In the genomic region with DNA sequence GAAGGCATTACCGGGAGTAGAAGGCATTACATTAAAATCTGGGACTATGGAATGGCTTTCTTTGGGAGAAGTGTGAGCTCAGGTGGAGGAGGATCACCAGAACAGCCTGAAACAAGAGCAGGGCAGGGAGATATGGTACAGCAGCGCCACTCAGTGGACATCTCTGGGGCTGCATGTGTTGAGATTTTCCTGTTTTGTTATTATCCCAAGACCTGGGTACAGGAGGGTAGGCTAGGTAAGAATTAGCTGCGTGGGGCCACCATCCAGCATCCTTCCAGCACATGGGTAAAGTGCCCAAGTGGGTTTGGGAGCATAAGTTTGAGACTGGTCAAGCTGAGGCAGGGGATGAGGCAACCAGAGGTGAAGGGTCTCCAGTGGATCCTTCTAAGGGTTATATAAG, we compare ENCODE assay signal across 8 mouse cellular contexts. TPM values are rescaled to one million over a fixed set of nuclear protein-coding genes. Genes with fewer than 3 reads are reported as not detected.
A peak's percentile ranks its signal among the peaks of the same experiment; 100 is the strongest.
DNase-seq lines count a peak whose midpoint lies in the region; ATAC-seq and TF ChIP-seq lines count a peak whose summit lies in the region.
"Had no signal": no experiment of that assay in that cellular context is flagged by ENCODE, and none has a peak within 500 bp of the region (broad histone marks: within the 10 kb centered on the region; RNA-seq: fewer than 3 reads in every experiment).

No protein-coding gene starts in this region.

- ATAC-seq in Patski = no peak
- ATAC-seq in forebrain, embryonic 13.5 days = peak; percentile 72
- ATAC-seq in hindbrain, embryonic 16.5 days = peak; percentile 84
- peak; percentile 72 for ATAC-seq in midbrain, embryonic 11.5 days (ENCODE audit: low FRiP score)

- POLR2A ChIA-PET in Patski (lab: Charles Lee) = no interaction called here

- peak; percentile 78 for TF ChIP-seq CTCF in Patski (IDR thresholded peaks at IDR 0.05)

- no peak overlapping the region for H3K27ac ChIP-seq in forebrain, embryonic 13.5 days
- no peak overlapping the region for H3K27ac ChIP-seq in hindbrain, embryonic 16.5 days (ENCODE audit: low read depth, low read length)
- no peak overlapping the region for H3K27ac ChIP-seq in midbrain, embryonic 11.5 days (ENCODE audit: low read depth, low read length)
- H3K27ac ChIP-seq: liver, embryonic 13.5 days had no signal

- H3K36me3 ChIP-seq in forebrain, embryonic 13.5 days (ENCODE audit: poor library complexity, severe bottlenecking) = no peaks in the 10 kb centered on the region
- no peaks in the 10 kb centered on the region for H3K36me3 ChIP-seq in hindbrain, embryonic 16.5 days (ENCODE audit: control insufficient read depth, insufficient read depth, low read length)
- no peaks in the 10 kb centered on the region for H3K36me3 ChIP-seq in midbrain, embryonic 11.5 days (ENCODE audit: control insufficient read depth, insufficient read depth, low read length)
- H3K36me3 ChIP-seq: liver, embryonic 13.5 days had no signal

- H3K27me3 ChIP-seq in Patski = no peaks in the 10 kb centered on the region
- no peaks in the 10 kb centered on the region for H3K27me3 ChIP-seq in forebrain, embryonic 13.5 days
- no peaks in the 10 kb centered on the region for H3K27me3 ChIP-seq in hindbrain, embryonic 16.5 days (replicated peaks; ENCODE audit: control insufficient read depth, insufficient read depth, low read length)
- no peaks in the 10 kb centered on the region for H3K27me3 ChIP-seq in midbrain, embryonic 11.5 days (ENCODE audit: control insufficient read depth, insufficient read depth, low read length)
- H3K27me3 ChIP-seq: liver, embryonic 13.5 days had no signal

- no peak overlapping the region for H3K4me3 ChIP-seq in forebrain, embryonic 13.5 days
- H3K4me3 ChIP-seq in hindbrain, embryonic 16.5 days (ENCODE audit: low read length) = no peak overlapping the region
- H3K4me3 ChIP-seq in midbrain, embryonic 11.5 days (ENCODE audit: low read depth, low read length) = no peak overlapping the region
- H3K4me3 ChIP-seq: liver, embryonic 13.5 days had no signal

- WGBS in forebrain, embryonic 13.5 days = 7% methylated on average over 3 of the region's 3 CpGs
- WGBS in hindbrain, embryonic 16.5 days = 6% methylated on average over 3 of the region's 3 CpGs
- 6% methylated on average over 3 of the region's 3 CpGs for WGBS in midbrain, embryonic 11.5 days

- DNase-seq in Patski (ENCODE audit: low read depth, low spot score) = no peak
- DNase-seq in c-Kit-positive CD71-negative TER-119-negative erythroid progenitor cells, embryonic 14.5 days (ENCODE audit: low read depth) = peak; percentile 34
- DNase-seq in left cerebral cortex, adult 18-20 months (ENCODE audit: low spot score in 2 of 2) = peak; percentile 75 to 76
- DNase-seq in midbrain, embryonic 11.5 days (ENCODE audit: low spot score, missing footprints) = peak; percentile 98
- DNase-seq in right cerebral cortex, postnatal 4 days = peak; percentile 79
- DNase-seq: liver, embryonic 13.5 days had no signal

- CTCF ChIA-PET in Patski (lab: Charles Lee) = no interaction called here

- no peak overlapping the region for H3K4me2 ChIP-seq in forebrain, embryonic 13.5 days
- H3K4me2 ChIP-seq in hindbrain, embryonic 16.5 days (ENCODE audit: low read length) = no peak overlapping the region
- no peak overlapping the region for H3K4me2 ChIP-seq in midbrain, embryonic 11.5 days
- H3K4me2 ChIP-seq: liver, embryonic 13.5 days had no signal

- H3K9ac ChIP-seq in forebrain, embryonic 13.5 days = no peak overlapping the region
- no peak overlapping the region for H3K9ac ChIP-seq in hindbrain, embryonic 16.5 days (ENCODE audit: low read depth, low read length)
- no peak overlapping the region for H3K9ac ChIP-seq in midbrain, embryonic 11.5 days (ENCODE audit: low read length)
- H3K9ac ChIP-seq: liver, embryonic 13.5 days had no signal

- H3K4me1 ChIP-seq in forebrain, embryonic 13.5 days = no peaks in the 10 kb centered on the region
- no peaks in the 10 kb centered on the region for H3K4me1 ChIP-seq in hindbrain, embryonic 16.5 days (ENCODE audit: control insufficient read depth, insufficient read depth, low read depth, low read length)
- H3K4me1 ChIP-seq in midbrain, embryonic 11.5 days (ENCODE audit: control insufficient read depth, insufficient read depth, low read length) = no peaks in the 10 kb centered on the region
- H3K4me1 ChIP-seq: liver, embryonic 13.5 days had no signal

- in situ Hi-C loops in Patski (cut with MboI; ENCODE audit: low pct_unique_long_range_greater_than_20kb) = loop anchor here (5.0 kb wide), 2 partner anchors 196 to 261 kb away; no protein-coding TSS in a partner anchor

- H3K9me3 ChIP-seq in forebrain, embryonic 13.5 days (replicated peaks) = no peaks in the 10 kb centered on the region
- no peaks in the 10 kb centered on the region for H3K9me3 ChIP-seq in hindbrain, embryonic 16.5 days (ENCODE audit: control insufficient read depth, low read length)
- no peaks in the 10 kb centered on the region for H3K9me3 ChIP-seq in midbrain, embryonic 11.5 days (ENCODE audit: control insufficient read depth, low read length)
- H3K9me3 ChIP-seq: liver, embryonic 13.5 days had no signal

RNA-seq across cellular contexts. Expression of gene Iqsec3, which starts 59.4 kb away (rescaled TPM):
- 0.03 TPM for polyA plus RNA-seq in Patski (2021)
- 2.7 and 3.5 TPM in 2 replicates for polyA plus RNA-seq in forebrain, embryonic 13.5 days (2015; fragmentation: Nextera tagmentation; extraction: Ambion mirVana)
- 12.7 and 13.0 TPM in 2 replicates for polyA plus RNA-seq in hindbrain, embryonic 16.5 days (2015; fragmentation: Nextera tagmentation; extraction: Ambion mirVana)
- 100 to 1,000 TPM; 108 to 115 TPM for total RNA-seq in left cerebral cortex, adult 18-20 months (2021)
- 0.72 and 0.88 TPM in 2 replicates for polyA plus RNA-seq in midbrain, embryonic 11.5 days (2014; fragmentation: Nextera tagmentation; extraction: Ambion mirVana)
- polyA plus RNA-seq: liver, embryonic 13.5 days had no signal
